Mouse (Mus musculus) heart, embryonic 11.5 days (tissue): ENCODE data around the gene Dnal1. TPM values are rescaled to one million over a fixed set of nuclear protein-coding genes. Genes with fewer than 3 reads are reported as not detected.
"Not testable (repeated sequence)": the region's sequence is repeated elsewhere in the genome, so short reads cannot be mapped to it uniquely, and the experiment has no call there.

ENCODE experiments used
- ATAC-seq: fragments of 200-750 bp; cut with Nextera tagmentation; replicated peaks from 2 replicates; pipeline ENCODE4 v1.8.0; 2017; ENCODE audit warnings: moderate library complexity; ENCODE audit not compliant: insufficient number of reproducible peaks, low FRiP score, low TSS enrichment
- H3K27ac ChIP-seq: fragments of 300-500 bp; sonication (generic); 2 replicates; pipeline ENCODE4 v1.5.1; 2014; ENCODE audit warnings: mild to moderate bottlenecking, low read depth, low read length
- H3K27me3 ChIP-seq: fragments of 300-500 bp; sonication (generic); 2 replicates; pipeline ENCODE4 v1.6.1; 2014; ENCODE audit warnings: mild to moderate bottlenecking, low read length, mixed read lengths; ENCODE audit not compliant: control insufficient read depth, insufficient read depth
- H3K36me3 ChIP-seq: fragments of 300-500 bp; sonication (generic); 2 replicates; pipeline ENCODE4 v1.6.1; 2014; ENCODE audit warnings: mild to moderate bottlenecking, low read length, moderate library complexity, mixed read lengths; ENCODE audit not compliant: control insufficient read depth, insufficient read depth
- H3K4me1 ChIP-seq: fragments of 300-500 bp; sonication (generic); 2 replicates; pipeline ENCODE4 v1.6.1; 2014; ENCODE audit warnings: low read length; ENCODE audit not compliant: control insufficient read depth, insufficient read depth
- H3K4me2 ChIP-seq: fragments of 300-500 bp; sonication (generic); 2 replicates; pipeline ENCODE4 v1.6.1; 2014; ENCODE audit warnings: mild to moderate bottlenecking, moderate library complexity
- H3K4me3 ChIP-seq: fragments of 300-500 bp; sonication (generic); 2 replicates; pipeline ENCODE4 v1.5.1; 2014; ENCODE audit warnings: low read depth, low read length
- H3K9ac ChIP-seq: fragments of 300-500 bp; sonication (generic); 2 replicates; pipeline ENCODE4 v1.6.1; 2014; ENCODE audit warnings: mild to moderate bottlenecking, low read depth, low read length, moderate library complexity
- H3K9me3 ChIP-seq: fragments of 300-500 bp; sonication (generic); replicated peaks from 2 replicates; pipeline ENCODE4 v1.6.1; 2016; ENCODE audit warnings: low read length; ENCODE audit not compliant: control insufficient read depth
- WGBS: fragments of 180-500 bp; shearing (Covaris S2); extraction: QIAGEN DNeasy Blood & Tissue Kit; methylation state at CpG from one replicate; pipeline ENCODE4 v1.1.7; 2014; ENCODE audit not compliant: insufficient replicate concordance; 5-methylcytosine and 5-hydroxymethylcytosine counted together
- polyA plus RNA-seq: library from polyadenylated mRNA; unstranded; fragments of >200 nt; fragmentation: Nextera tagmentation; extraction: Ambion mirVana; gene quantifications from 2 replicates; pipeline ENCODE4 v1.2.1, GENCODE M21; 2014

Dnal1 gene
- 2.9 and 3.1 TPM in 2 replicates for polyA plus RNA-seq

GRCm38 (mm10) chr12:84114153-84114994, at the start of gene Dnal1:
Gene Dnal1 (plus strand): TSS chr12:84114366.
- 3% methylated on average over 31 of the region's 35 CpGs for WGBS
- no peaks in the 10 kb centered on the region for H3K36me3 ChIP-seq
- H3K27me3 ChIP-seq: no peaks in the 10 kb centered on the region
- peak within 1 kb of the TSS; percentile 67 for H3K4me2 ChIP-seq
- H3K27ac ChIP-seq: peak within 1 kb of the TSS; percentile 50; the same call in 1 of the 2 replicates
- no peaks in the 10 kb centered on the region for H3K9me3 ChIP-seq
- H3K9ac ChIP-seq: peak within 1 kb of the TSS; percentile 70
- H3K4me1 ChIP-seq: no peaks in the 10 kb centered on the region
- peak within 1 kb of the TSS; percentile 79 for H3K4me3 ChIP-seq
- ATAC-seq: peak; percentile 85

DNA sequence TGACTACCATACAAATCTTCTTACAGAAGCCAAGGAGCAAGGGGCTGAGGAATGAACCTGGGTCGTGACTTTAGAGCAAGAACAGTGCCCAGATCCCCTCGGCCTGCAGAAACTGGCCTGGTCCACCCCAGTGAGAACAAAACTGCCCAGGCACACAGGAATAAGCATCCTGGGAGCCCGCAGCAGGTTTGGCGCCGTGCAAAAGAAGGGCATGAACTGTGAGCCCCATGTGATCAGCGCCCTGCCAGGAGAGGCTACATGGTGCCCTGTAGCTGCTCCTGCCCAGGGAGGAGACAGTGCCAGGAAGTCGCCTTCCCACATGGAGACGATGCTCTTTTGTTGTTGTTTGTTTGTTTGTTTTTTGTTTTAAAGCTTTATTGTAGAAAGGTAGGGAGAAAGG, 49.5 kb upstream of the Dnal1 start:
- WGBS: 68% methylated on average over 8 of the region's 8 CpGs
- H3K27ac ChIP-seq: no peak overlapping the region

GRCm38 (mm10) chr12:84067752-84068151, 46.4 kb upstream of the Dnal1 start:
- WGBS: 73% methylated on average over 4 of the region's 4 CpGs
- ATAC-seq: no peak
- H3K9me3 ChIP-seq: no peaks in the 10 kb centered on the region
- no peaks in the 10 kb centered on the region for H3K36me3 ChIP-seq
- H3K27me3 ChIP-seq: peaks cover 27% of the 10 kb centered on the region
- no peak overlapping the region for H3K27ac ChIP-seq
- no peak overlapping the region for H3K4me2 ChIP-seq
- H3K9ac ChIP-seq: no peak overlapping the region
- no peak overlapping the region for H3K4me3 ChIP-seq
- no peaks in the 10 kb centered on the region for H3K4me1 ChIP-seq

More for the DNA sequence above, 49.5 kb upstream of the Dnal1 start:
- H3K9me3 ChIP-seq: no peaks in the 10 kb centered on the region
- no peaks in the 10 kb centered on the region for H3K4me1 ChIP-seq
- no peak overlapping the region for H3K4me2 ChIP-seq
- no peak overlapping the region for H3K9ac ChIP-seq
- H3K36me3 ChIP-seq: no peaks in the 10 kb centered on the region
- ATAC-seq: no peak
- peaks cover 21% of the 10 kb centered on the region for H3K27me3 ChIP-seq
- no peak overlapping the region for H3K4me3 ChIP-seq

DNA sequence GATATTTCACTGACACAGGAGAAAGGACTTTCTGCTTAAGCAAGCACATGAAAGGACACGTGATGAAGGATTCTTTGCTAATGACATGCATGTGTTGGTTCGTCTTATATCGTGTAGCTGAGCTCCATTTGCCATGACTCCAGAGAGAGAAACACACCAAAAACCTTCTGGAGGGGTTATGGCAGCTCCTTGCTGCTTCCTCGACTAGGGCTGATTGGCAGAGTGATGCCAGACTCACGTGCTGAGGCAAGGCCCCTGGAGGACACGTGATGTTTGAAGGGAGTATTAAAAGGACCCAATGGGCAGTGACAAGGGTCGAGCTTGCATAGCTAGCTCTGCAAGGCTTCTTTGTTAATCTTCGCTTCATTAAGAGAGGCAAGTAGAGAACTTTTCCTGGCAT, 45.9 kb upstream of the Dnal1 start:
- 64% methylated on average over 8 of the region's 8 CpGs for WGBS
- ATAC-seq: no peak
- no peaks in the 10 kb centered on the region for H3K4me1 ChIP-seq
- H3K27me3 ChIP-seq: peaks cover 30% of the 10 kb centered on the region
- H3K4me2 ChIP-seq: no peak overlapping the region
- H3K36me3 ChIP-seq: no peaks in the 10 kb centered on the region
- no peak overlapping the region for H3K4me3 ChIP-seq
- no peaks in the 10 kb centered on the region for H3K9me3 ChIP-seq
- H3K27ac ChIP-seq: no peak overlapping the region
- H3K9ac ChIP-seq: no peak overlapping the region

DNA sequence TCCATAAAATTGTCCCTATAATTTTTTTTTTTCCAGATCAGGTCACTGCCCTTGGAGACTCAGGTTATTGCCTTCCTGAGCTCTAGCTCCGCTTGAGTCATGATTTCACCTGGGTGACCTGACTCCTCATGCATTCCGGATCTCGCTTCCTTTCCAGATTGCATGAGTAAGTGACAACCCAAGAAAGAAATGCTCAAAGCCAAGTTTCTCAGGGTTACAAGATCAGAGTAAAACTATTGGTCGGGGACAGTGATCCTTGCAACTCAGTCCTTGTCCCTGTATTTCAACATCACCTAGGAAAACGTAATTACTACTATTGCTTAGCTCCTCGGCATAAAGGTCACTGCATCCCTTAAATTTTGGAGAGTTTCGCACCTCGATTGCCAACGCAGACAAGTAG, 45.2 kb upstream of the Dnal1 start, which contains the start of gene Acot5:
Gene Acot5, plus strand, starts transcription at position 340 of the 400 bp plus-strand sequence.
- H3K9me3 ChIP-seq: no peaks in the 10 kb centered on the region
- H3K27me3 ChIP-seq: peaks cover 30% of the 10 kb centered on the region
- no peaks in the 10 kb centered on the region for H3K4me1 ChIP-seq
- WGBS: 45% methylated on average over 9 of the region's 9 CpGs
- peak within 1 kb of the TSS; percentile 16; the same call in 1 of the 2 replicates for H3K9ac ChIP-seq
- H3K27ac ChIP-seq: no peak within 1 kb of the TSS
- no peaks in the 10 kb centered on the region for H3K36me3 ChIP-seq
- H3K4me2 ChIP-seq: peak within 1 kb of the TSS; percentile 73
- no peak for ATAC-seq
- peak within 1 kb of the TSS; percentile 43 for H3K4me3 ChIP-seq

- H3K9me3 ChIP-seq, ATAC-seq, H3K36me3 ChIP-seq, H3K27ac ChIP-seq, H3K4me1 ChIP-seq: not testable (repeated sequence)
- 2% methylated on average over 44 of the region's 52 CpGs for WGBS
- peak overlapping the region; percentile 43 for H3K4me3 ChIP-seq
- H3K9ac ChIP-seq: peak overlapping the region; percentile 16; the same call in 1 of the 2 replicates
- H3K4me2 ChIP-seq: peak overlapping the region; percentile 73
- H3K27me3 ChIP-seq: peaks cover 30% of the 10 kb centered on the region
Observed at GRCm38 (mm10) chr12:84069582-84069981, 44.6 kb upstream of the Dnal1 start.

DNA sequence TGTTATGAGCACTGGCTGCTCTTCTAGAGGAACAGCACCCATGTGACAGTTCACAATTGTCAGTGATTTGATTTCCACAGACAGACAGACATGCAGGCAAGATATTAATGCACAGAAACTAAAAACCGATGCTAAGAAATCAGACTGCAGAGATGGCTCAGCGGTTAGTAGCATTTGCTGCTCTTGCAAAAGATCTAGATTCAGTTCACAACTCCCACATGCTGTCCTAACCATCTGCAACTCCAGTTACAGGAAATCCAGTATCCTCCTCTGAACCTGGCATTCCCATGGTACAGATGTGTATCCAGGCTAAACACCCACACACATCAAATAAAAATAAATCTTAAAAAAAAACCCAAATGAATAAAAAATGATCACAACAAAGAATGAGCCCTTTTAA, 42.5 kb upstream of the Dnal1 start:
- Histone ChIP-seq H3K27me3 (peaks cover 29% of the 10 kb centered on the region), H3K4me1 (no peaks in the 10 kb centered on the region), H3K27ac (no peak overlapping the region), H3K9me3 (no peaks in the 10 kb centered on the region), H3K9ac (no peak overlapping the region), H3K36me3 (no peaks in the 10 kb centered on the region), H3K4me2 (no peak overlapping the region), H3K4me3 (no peak overlapping the region)
- no peak for ATAC-seq
- 80% methylated on average over 2 of the region's 2 CpGs for WGBS

GRCm38 (mm10) chr12:84077371-84077990, 36.7 kb upstream of the Dnal1 start:
- H3K4me3 ChIP-seq: no peak overlapping the region
- no peaks in the 10 kb centered on the region for H3K4me1 ChIP-seq
- 68% methylated on average over 4 of the region's 4 CpGs for WGBS
- no peaks in the 10 kb centered on the region for H3K9me3 ChIP-seq
- H3K36me3 ChIP-seq: no peaks in the 10 kb centered on the region
- no peak overlapping the region for H3K27ac ChIP-seq
- ATAC-seq: no peak
- H3K27me3 ChIP-seq: 0 out of 2 replicates have a peak, but pooled peaks cover 3% of the 10 kb centered on the region
- no peak overlapping the region for H3K9ac ChIP-seq
- no peak overlapping the region for H3K4me2 ChIP-seq
